Mouse (Mus musculus) adrenal gland, postnatal 36 days (tissue): ENCODE results near the gene Gpr165. TPM values are rescaled to one million over a fixed set of nuclear protein-coding genes. Genes with fewer than 3 reads are reported as not detected.

Experiments
- DNase-seq, 2 experiments: peaks; one replicate each; pipeline ENCODE4 v3.0.0; 2021; ENCODE audit warnings: mixed read lengths in 1 of 2
- long read RNA-seq, 2 experiments: library from polyadenylated mRNA; stranded (forward); transcript quantifications; one replicate each; pipeline ENCODE4 v2.0.0; 2021; ENCODE audit warnings: borderline sequencing depth in 2 of 2
- total RNA-seq, 2 experiments: library from RNA; stranded (reverse); gene quantifications; 2 replicates each; pipeline ENCODE4 v1.2.3; 2021

Gpr165 gene
- total RNA-seq: under 1 TPM; 0.26 to 0.60 TPM
- long read RNA-seq, experiment 1: 0 reads
- long read RNA-seq, experiment 2: 0 reads

GRCm38 (mm10) chrX:96712907-96713774 is at the start of gene Gpr165:
Gene Gpr165 (plus strand): TSS chrX:96713441.
- peak; percentile 23 to 53 for DNase-seq

- DNase-seq: no peak
Measured at GRCm38 (mm10) chrX:96674871-96675270, 38.4 kb upstream of the Gpr165 start.
